Mouse (Mus musculus): ENCODE measurements at regions not wholly inside any gene's neighbourhood (a gene's known extent, or its start where the extent isn't known, plus 50 kb on each side); places are given as distances from the start of the nearest gene placed in this dataset.

GRCm38 (mm10) chr12:22156467-22157037 is 739.1 kb upstream of the Ywhaq start:
- peak; percentile 1 to 31 for DNase-seq

GRCm38 (mm10) chr12:22155341-22155740 is 737.9 kb upstream of the Ywhaq start:
- peak in 1 of 2 experiments; percentile 1 for DNase-seq
